Mouse (Mus musculus) lung, adult 18-20 months (tissue): ENCODE data around the gene Rftn1.
A peak's percentile ranks its signal among the peaks of the same experiment; 100 is the strongest.

Source experiments
- DNase-seq, 2 experiments: peaks; one replicate each; pipeline ENCODE4 v3.0.0; 2022; ENCODE audit warnings: mixed read lengths in 2 of 2

Gene Rftn1

GRCm38 (mm10) chr17:50201828-50202445, 11.5 kb upstream of the Rftn1 start:
- no peak for DNase-seq

GRCm38 (mm10) chr17:50199075-50199850, 8.8 kb upstream of the Rftn1 start:
- no peak for DNase-seq

GRCm38 (mm10) chr17:50197572-50197971, 7.1 kb upstream of the Rftn1 start:
- no peak for DNase-seq

GRCm38 (mm10) chr17:50196005-50196672, 5.7 kb upstream of the Rftn1 start:
- DNase-seq = no peak

GRCm38 (mm10) chr17:50195399-50195798, 4.9 kb upstream of the Rftn1 start:
- no peak for DNase-seq

- no peak for DNase-seq
These were observed 4.1 kb upstream of the Rftn1 start for GRCm38 (mm10) chr17:50194541-50194940.

- DNase-seq = no peak
These were observed 3.2 kb upstream of the Rftn1 start for GRCm38 (mm10) chr17:50193653-50194052.

GRCm38 (mm10) chr17:50192376-50192940, 2.0 kb upstream of the Rftn1 start:
- DNase-seq = no peak

- no peak for DNase-seq
These were observed 964 bp upstream of the Rftn1 start for GRCm38 (mm10) chr17:50191318-50191957.

- DNase-seq = peak; percentile 63 to 72
These were observed 977 bp downstream of the Rftn1 start for GRCm38 (mm10) chr17:50189381-50190012.

GRCm38 (mm10) chr17:50188662-50189345, 1.7 kb downstream of the Rftn1 start:
- no peak for DNase-seq

GRCm38 (mm10) chr17:50185616-50186015, 4.9 kb downstream of the Rftn1 start:
- DNase-seq = no peak

GRCm38 (mm10) chr17:50185083-50185482, 5.4 kb downstream of the Rftn1 start:
- no peak for DNase-seq

GRCm38 (mm10) chr17:50184217-50185038, 6.0 kb downstream of the Rftn1 start:
- DNase-seq = no peak

- no peak for DNase-seq
These were observed 7.2 kb downstream of the Rftn1 start for GRCm38 (mm10) chr17:50183300-50183699.

GRCm38 (mm10) chr17:50182542-50182951, 7.9 kb downstream of the Rftn1 start:
- peak; percentile 44 to 45 for DNase-seq

- DNase-seq = no peak
These were observed 9.4 kb downstream of the Rftn1 start for GRCm38 (mm10) chr17:50180899-50181570.

GRCm38 (mm10) chr17:50173776-50174175, 16.7 kb downstream of the Rftn1 start:
- no peak for DNase-seq

GRCm38 (mm10) chr17:50173368-50173767, 17.1 kb downstream of the Rftn1 start:
- no peak for DNase-seq

- DNase-seq = no peak
These were observed 17.7 kb downstream of the Rftn1 start for GRCm38 (mm10) chr17:50172795-50173194.
